Mouse (Mus musculus) adrenal gland, postnatal 4 days (tissue): Measurements from ENCODE around the gene Rad17. TPM values are rescaled to one million over a fixed set of nuclear protein-coding genes. Genes with fewer than 3 reads are reported as not detected.

Experiments
- DNase-seq, 2 experiments: peaks; one replicate each; pipeline ENCODE4 v3.0.0; 2021 to 2022; ENCODE audit warnings: low spot score in 2 of 2, mixed read lengths in 2 of 2
- total RNA-seq, 2 experiments: library from RNA; stranded (reverse); gene quantifications; 2 replicates each; pipeline ENCODE4 v1.2.3; 2021

Rad17 gene
- total RNA-seq, 2 experiments from 2014 or later = 21.6 to 22.0 TPM

DNA sequence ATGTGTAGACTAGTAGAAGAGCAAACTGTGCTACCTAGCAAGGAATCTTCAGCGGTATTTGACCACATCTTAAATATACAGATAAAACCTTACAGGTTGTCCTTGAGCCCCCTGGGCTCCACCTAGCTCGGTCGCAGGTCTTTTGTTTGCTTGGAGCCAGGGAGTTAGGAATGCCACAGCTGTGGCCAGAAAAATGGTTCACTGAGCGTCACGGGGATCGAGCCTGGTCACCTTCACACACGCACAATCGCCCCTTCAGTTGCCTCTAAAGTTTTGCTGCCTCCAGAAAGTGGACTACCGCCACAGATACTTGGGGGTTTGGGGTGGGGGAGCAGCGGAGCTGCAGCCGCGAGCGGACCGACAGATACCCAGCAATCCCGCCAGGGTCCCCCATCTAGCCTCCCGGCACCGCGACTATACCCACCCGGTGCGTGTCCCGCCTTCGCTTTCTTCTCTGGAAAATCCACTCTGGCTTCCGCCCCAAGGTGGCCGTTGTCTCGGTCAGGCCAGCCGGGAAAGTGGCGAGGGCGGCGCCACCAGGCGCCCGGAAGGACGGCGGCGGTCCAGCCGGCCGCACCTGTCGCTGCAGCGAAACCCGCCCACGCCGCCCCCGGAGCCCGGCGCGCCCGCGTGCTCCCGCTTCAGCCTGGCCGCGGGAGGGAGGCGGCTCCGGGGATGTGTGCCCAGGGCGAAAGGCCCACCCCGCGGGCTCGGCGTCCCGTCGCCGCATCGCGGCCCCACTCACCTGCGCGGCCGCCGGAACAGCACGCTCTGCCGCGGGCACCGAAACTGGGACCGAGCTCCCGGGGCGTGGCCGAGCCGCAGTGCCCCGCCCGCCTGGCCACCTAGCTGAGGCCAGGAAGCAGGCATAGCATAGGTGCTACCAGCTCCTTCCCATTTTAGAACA, 34.4 kb downstream of the Rad17 start, which contains the start of gene Marveld2:
Marveld2 (minus strand) TSS at position 791 of the 907 bp plus-strand sequence.
- DNase-seq = no peak

DNA sequence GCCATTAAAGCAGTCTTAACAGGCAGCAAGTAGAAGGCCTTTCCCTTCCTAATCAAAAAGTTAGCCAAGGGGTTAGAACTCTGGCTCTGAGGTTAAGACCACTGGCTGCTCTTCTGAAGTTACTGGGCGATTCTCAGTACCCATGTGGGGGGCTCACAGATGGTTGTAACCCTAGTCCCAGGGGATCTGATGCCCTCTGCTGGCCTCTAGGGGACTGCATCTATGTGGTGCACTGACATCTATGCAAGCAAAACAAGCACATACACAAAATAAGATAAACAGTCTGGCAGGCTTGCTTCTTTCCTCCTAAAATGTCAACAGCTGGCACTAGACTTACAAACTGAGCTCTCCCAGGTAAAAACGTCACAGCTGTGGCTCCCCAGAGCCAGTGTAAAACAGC, 37.9 kb downstream of the Rad17 start:
- DNase-seq = no peak

DNA sequence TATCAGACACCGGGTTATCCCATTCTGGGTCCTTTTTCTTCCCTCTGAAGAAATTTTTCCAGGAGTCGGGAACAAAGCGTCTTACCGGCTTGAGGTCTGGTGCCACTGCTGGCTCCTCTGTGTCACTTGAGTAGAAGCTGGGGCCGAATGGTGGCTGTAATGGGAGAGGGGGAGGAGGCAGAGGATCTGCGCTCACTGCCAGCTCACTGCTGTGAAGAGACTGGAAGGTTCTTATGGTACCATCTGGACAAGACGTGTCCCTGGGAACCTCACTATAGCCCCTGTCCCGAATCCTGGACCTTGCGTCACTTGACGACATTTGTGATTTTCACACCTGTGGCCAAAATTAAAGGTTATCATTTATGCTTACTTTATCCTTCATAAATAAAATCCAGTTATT, 38.6 kb downstream of the Rad17 start:
- DNase-seq = no peak

DNA sequence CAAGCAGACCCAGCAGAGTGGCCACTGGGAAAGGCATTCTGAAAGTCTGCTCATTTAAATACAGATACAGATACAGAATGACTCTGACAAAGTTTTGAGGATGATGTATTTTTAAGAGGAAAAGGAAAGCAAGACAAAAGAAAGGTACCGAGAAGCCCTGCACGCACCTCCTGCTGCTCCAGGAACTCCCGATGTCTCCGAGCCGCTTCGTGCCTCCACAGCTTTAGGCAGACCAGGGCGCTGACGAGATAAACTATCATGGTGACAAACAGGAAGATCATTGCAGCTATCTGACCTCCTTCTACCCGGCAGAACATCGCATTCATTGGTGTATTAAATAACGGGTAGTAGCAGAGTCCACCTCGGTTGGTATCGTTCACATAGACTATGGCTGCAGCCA, 39.6 kb downstream of the Rad17 start:
- no peak for DNase-seq

DNA sequence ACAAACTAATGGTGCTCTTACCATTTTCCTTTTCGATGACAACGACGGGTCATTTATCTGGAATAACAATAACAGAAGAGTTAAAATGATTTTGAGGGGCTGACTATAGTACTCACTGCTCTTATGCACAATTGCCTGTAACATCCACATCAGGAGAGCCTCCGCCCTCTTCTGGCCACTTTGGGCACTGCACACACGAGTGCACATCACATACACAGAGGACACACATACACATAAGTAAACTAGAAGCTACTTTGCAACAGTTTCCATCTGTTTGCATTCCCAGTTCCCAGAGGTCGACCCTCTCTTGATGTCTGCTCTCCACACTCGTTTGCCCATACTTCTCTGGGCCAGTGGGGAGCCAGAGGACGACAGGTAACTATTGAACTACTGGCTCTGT, 43.1 kb downstream of the Rad17 start:
- no peak for DNase-seq

DNA sequence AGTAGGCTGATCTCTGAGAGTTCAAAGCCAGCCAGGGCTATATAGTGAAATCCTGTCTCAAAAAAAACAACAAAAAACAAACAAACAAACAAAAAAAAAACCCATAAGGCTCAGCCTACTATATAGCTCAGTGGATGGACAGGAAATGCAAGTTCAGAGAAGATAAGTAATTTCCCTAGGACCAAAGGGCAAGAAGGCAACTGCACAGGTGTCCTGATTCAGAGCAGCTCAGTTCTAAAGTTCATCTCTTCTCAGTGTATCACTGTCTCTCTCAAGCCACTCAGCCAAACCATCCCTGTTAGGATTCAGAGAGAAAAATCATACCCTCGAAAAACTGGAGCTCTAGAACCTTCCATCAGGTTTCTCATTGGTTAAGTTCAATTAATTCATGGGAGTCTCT, 45.0 kb downstream of the Rad17 start:
- DNase-seq = no peak

DNA sequence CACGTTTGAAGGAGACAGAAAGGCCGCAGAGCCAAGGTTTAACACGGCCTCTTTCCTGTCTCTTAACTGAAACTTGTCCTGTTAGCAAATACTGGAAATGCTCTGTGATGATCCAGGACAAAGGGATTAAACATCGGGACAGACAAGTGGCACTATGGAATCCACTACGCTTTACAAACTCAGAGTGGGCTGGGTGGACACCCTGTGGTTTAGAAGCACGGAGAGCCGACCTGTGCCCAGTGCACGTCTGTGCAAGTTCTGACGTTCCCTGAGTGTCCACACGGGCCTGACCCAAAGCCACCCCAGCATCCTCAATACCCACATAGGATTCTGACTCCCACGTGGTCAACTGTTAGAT, 47.1 kb downstream of the Rad17 start:
- DNase-seq = no peak

DNA sequence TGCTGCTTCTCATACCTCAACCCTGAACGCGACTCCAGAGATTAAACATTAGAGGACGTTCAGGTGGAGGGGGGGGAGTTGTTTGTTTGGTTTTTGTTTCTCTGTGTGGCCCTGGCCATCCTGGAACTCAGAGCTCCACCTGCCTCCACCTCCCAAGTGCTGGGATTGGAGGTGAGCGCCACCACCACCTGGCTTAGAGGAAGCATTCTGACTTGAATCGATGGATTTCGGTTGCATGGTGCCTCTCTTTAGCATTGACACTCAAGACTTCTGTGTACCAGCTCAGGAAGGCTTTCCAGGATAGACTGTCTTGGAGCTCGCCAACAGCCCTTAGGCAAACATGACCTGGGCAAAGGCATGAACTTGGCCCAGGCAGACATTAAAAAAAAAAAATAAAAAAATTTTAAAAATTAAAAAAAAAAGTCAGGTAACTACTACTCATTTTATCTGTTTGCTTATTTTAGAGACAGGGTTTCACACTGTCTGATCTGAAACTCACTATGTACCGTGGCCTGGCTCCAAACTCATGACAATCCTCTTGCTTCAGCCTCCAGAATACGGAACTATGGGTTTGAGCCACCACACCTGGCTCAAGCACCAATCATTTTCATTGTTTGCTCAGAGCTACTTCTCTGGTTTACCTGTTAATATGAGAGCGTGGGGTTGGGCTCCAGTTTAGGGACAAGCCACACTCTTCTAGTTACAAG, 47.7 kb downstream of the Rad17 start:
- DNase-seq = no peak

DNA sequence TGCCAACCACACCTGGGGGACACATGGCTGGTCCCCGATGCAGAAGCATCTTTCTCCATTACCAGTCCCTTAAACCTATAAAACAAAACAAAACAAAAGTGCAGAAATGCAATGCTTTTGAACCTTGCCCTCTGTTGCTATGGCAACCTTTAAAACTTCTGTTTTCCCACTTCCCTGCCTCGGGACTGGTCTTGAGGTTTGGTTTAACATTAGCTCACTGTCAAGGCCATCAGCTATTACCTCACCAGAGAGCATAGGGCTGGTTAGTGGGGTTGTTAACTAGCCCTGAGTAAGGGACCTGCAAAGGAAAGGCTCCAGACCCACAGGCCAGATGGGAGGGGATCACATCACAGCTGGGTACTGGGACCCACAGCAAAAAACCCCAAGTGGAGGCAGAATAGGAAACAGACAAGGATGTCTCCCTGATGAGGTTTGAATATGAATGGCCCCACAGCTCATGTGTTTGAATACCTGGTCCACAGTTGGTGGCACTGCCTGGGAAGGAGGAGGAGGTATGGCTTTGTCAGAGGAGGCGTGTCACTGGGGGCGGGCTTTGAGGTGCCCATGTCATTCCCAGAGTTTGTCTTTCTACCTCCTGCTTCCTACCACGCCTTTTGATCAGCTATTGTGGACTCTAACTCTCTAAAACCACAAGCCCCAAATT, 48.5 kb downstream of the Rad17 start:
- no peak for DNase-seq

DNA sequence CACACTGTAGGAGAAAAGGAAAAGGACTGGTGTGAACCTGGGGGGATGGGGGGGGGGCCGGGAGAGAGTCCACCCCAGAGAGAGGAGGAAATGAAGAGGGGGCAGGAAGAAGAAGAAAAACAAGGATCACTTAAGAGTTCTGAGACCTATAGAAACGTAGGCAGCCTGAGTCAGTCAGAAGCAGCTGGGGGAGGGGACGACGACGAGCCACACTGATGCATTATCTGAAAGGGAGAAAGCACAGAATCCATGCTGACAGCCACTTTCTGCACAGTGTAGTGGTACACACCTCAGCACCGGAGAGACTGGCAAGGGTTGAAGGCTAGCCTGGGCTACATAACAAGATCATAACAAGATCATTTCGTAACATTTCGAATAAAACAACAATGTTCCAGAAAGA, 49.8 kb downstream of the Rad17 start:
- no peak for DNase-seq

DNA sequence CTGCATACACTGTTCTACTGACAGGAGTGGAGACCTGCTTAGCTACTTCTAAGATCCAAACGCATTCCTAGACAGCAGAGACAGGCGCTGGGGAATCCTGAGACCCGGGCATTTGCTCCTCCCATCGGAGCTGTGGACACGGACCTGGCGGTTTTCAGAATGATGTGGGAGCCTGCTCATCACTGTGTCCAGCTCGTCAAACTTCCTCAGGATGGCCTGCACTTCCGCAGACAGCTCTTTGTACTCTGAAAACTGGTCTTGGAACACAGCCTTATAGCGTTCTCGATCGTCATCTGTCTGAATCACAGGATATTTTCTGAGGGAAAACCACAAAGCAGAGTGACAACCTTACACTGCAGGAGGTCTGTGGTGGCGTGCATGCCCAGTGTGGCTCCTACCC, 50.5 kb downstream of the Rad17 start:
- DNase-seq = no peak

DNA sequence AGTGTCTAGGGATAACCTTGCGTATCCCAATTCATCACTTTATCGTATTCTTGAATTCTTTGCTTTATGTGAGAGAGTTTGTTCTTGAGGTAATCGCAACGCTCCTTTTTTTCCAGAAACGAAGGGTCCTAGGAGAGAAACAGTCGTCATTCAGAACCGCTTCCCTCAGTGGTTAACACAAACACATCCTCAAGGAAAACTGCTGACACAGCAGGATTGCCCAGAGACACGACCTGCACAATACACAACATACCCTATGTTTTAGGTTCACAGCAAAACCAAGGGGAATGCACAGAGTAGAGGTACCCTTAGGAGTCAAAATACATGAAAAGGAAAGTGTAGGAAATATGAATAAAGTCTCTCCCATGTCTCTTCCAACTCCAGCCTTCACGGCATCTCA, 53.6 kb downstream of the Rad17 start:
- no peak for DNase-seq

DNA sequence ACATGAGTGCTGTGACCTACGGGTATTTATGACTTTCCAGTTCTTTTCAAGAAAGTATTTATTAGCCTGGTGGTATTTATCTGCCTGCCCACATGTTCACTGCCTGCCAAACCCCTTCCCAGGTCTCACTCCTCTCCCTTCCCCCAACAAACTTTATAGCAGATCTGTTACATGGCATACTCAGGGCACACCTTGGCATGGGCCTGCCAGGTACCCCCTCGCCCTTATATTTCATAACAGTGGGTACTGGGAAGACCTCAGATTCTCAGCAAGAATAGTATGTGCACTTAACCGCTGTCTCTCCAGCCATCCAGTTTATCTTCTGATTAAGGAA, 55.3 kb downstream of the Rad17 start:
- DNase-seq = no peak

DNA sequence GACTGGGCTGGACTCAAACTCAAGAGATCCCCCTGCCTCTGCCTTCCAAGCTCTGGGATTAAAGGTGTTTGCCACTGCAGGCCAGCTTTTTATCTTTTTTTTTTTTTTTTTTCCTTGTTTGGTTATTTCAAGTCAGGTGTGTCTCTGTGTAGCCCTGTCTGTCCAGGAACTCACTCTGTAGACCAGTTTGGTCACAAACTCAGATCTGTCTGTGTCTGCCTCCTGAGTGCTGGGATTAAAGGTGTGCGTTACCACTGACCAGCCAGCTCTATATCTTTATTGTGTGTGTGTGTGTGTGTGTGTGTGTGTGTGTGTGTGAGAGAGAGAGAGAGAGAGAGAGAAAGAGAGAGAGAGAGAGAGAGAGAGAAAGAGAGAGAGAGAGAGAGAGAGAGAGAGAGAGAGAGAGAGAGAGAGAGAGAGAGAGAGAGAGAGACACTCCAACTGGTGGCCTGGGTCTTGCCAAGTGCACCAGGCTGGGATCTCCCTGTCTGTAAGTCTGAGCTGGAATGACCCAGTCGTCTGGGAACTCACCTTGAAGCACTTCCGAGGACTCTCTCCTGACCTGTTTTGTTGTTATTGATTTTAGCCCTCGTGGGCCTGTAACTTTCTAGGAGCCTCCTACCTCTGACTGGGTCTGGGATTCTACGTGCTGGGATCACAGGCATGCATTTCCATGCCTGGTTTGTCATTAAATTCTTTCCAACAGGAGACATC, 55.9 kb downstream of the Rad17 start:
- DNase-seq = no peak

DNA sequence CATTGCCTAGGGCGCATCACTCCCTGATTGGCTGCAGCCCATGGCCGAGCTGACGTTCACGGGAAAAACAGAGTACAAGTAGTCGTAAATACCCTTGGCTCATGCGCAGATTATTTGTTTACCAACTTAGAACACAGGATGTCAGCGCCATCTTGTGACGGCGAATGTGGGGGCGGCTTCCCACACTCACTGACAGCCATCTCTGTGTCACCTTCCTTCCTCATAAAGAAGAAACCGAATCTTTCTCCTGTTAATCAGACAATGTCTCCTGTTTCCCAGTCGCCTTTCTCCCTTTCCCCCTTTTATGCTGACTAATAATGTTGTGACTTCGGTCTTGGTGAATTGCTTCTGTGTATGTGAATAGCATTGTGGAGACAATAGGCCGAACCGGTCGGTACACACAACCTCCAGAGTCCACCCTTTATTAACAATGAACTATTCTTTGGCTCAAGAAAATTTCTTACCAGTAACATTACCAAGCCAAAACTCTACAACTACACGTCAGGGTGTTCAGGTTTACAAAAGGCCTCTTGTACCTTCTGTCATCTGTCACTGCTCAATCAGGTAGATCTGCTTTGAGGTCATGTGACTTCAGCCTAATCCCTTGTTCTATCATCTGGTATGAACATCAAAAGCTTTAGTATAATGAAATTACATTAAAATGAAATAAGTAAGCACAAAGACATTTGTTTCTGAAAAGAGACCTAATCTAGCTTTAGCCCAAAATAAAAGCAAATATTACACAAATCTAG, 56.6 kb downstream of the Rad17 start:
- no peak for DNase-seq

DNA sequence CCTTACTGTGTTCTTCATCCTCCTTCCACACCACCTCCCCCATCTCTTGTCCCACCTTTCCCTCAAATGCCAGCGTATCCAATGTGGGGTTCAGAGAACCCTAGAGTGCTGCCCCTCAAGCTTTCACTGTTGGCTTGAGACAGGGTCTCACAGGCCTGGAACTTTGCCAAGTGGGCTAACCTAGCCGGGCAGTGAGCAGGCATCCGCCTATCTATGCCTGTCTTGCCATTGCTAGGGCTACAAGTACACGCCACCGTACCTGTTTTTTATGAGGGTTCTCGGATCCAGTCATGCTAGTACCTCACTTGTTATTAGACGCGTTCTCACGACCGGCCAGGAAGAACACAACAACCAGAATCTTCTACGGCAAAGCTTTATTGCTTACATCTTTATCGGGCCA, 62.2 kb downstream of the Rad17 start:
- no peak for DNase-seq

DNA sequence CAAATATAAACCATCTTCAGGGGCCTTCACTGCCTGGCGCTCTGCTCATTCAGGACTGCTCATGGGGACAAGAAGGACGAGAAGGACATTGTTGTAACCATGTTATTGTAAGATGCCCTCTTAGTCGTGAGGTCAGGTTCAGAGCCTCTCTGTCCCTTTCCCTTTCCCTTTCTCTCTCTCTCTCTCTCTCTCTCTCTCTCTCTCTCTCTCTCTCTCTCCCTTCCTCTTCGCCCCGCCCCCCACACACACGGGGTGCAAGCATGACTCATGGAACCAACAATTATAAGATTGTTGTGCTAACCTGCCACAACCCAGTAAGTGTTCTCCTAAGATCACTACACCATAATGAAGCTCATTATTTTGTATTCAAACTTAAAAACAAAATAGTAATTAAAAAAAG, 68.7 kb downstream of the Rad17 start:
- DNase-seq = no peak

DNA sequence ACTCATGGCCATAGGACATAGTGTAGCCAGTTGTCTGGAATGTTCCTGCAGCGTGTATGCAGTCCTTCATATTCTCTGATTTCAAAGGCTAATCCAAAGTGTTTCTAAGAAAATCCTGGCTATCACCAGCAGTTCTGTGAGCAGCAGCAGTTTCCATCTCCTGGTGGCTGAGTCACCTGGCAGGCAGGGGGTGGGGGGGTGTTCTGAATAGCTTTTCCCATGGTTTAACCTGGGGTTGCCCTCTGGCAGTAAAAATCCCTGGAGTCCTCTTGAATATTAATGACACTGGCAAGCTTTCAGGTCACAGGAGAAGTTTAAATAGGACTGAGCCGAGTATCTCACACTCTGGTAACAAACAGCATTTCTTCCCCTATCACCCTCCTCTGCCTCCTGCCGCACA, 69.2 kb downstream of the Rad17 start:
- DNase-seq = no peak

DNA sequence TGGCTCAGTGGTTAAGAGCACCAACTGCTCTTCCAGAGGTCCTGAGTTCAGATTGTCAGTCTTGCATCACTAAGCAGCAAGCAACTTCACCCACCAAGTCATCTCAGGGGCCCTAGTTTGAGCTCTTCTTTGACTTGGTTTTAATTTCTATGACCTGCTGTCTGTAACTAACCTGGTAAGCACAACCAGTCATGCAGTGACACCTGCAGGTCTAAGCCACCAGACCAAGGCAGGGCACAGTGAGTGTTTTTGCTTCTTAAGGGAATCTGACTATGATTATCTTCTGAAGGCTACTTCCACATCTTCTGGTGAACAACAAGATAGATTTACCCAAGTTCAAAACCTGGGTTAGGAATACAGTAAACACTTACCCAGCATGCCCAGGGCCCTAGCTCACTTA, 70.9 kb downstream of the Rad17 start:
- no peak for DNase-seq

DNA sequence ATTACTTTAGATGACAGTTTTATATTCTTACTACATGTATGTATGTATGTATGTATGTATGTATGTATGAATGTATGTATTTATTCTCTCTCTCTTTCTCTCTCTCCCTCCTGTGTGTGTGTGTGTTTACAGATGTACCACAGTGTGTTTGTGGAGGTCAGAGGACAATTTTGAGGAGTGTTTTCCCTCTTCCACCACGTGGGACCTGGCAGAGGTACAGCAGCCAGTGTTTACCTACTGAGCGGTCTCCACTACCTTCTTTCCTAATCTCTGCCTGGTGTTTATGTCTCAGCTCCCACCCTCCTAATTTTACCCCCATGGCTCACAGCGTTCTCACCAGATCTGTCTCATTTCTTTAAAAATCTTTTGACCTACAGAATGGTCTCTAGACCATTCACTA, 71.6 kb downstream of the Rad17 start:
- DNase-seq = no peak

DNA sequence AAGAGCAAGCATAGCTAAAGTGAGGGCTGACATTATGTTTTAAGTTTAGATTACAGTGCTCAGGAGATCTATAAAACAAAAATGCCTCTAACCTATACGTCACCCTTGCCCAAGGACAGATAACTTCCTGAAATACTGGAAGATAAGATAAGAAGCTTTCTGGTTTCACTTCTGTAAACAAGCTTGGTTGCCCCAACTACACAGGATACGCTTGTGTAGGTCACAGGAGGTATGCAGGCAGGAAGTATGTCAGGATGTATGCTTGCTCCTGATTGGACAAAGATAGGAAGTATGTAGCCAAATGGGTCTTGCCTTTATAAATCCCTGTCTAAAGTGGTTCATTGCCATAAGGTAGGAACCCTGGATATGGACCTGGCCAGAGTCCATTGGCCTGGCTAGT, 74.9 kb downstream of the Rad17 start:
- DNase-seq = no peak
